Mouse (Mus musculus): Measurements from ENCODE around the gene Slc6a16. TPM values are rescaled to one million over a fixed set of nuclear protein-coding genes. Genes with fewer than 3 reads are reported as not detected.
"Not testable (repeated sequence)": the region's sequence is repeated elsewhere in the genome, so short reads cannot be mapped to it uniquely, and the experiment has no call there.

Slc6a16 gene
- polyA plus RNA-seq, 1 experiment from 2014 or later, result 0.50 TPM

DNA sequence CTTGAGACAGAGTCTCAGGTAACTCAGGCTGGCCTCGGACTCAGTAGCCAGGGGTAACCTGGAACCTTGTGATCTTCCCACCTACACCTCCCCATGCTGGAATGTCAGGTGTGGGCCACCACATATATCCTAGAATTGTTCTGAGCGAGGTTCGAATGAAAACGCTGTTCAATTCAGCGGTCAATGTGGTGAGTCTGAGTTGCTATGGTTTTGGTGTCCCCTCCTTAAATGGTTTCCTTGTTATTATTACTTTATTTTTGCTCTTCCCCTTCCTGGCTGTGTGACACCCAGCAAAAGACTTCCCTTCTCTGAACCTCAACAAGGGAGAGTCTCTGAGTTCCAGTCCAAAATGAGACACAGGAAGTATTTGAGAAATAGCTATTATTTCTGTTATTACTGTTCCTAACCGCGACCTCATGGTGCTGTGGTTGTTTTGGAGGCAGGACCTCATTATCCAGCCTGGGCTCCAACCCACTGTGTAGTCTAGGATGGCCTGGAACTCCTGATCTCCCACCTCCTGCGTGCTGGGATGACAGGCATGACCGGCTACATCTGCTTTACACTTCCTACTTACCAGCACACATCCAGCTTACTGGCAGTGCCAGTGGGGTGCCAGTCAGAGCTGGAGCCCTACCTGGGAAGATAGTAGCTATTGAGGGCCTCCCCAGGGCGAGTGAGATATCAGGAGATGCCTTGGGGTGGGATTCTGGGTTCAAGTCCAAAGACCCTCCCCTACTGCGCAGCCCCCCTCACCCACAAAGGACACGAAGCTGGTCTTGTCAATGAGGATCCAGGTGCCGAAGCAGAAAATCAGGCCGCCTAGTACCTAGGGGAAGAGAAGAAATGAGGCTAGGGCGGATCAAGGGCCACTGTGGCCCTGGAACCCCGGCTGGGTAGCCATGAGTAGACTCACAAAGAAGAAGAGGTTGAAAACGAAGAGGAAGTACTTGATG, 2.9 kb upstream of the Slc6a16 start:
- H3K36me3 ChIP-seq (replicated peaks), result no peaks in the 10 kb centered on the region
- no peaks in the 10 kb centered on the region for H3K9me3 ChIP-seq
- no peak overlapping the region for H3K4me2 ChIP-seq
- peaks cover 27% of the 10 kb centered on the region; the same call in 1 of the 2 replicates for H3K27me3 ChIP-seq (replicated peaks)
- ATAC-seq (replicated peaks), result no peak
- H3K9ac ChIP-seq, result no peak overlapping the region
- no peak overlapping the region for H3K4me3 ChIP-seq
- H3K4me1 ChIP-seq, result peaks cover 25% of the 10 kb centered on the region
- 75% methylated on average over 17 of the region's 17 CpGs for WGBS
- no peak overlapping the region for H3K27ac ChIP-seq

DNA sequence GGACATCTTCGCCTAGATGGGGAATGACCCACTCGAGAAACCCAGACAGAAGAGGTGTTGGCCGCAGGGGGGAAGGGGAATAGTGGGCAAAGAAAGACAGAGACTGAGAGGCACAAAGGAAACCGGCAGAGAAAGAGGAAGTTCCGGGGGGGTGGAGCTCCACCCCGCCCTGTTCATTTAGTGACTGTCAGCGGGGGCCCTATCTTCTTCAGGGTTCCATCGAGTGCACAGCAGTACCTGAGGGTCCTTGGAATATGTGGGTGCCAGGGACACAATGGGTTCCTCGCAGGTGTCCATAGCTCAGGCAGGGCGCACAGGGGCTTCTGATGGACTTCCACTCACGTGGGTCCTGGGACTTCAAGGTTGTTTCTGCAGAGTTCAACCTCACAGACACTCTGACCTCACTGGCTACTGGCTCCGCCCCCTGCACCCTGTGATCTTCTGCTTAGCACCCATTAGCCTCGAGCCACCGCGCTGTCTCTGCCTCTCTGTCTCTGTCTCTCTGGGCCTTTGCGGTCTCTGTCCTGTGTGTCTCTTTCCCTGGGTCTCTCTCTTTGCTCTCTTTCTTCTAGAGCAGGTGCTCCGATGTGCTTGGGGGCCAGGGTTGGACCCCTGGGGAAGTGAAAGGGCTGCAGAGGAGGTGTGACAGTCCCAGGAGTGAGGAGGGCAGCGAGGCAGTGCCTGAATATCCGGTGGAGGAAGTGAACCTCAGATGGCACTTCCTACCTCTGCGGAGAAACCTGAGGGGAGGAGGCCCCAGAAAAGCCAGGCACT, 2.0 kb upstream of the Slc6a16 start, which contains the start of gene Cd37:
Cd37 (minus strand) TSS at position 393 of the 774 bp plus-strand sequence.
- Histone ChIP-seq H3K4me1 (peaks cover 21% of the 10 kb centered on the region), H3K9ac (no peak within 1 kb of the TSS), H3K27ac (no peak within 1 kb of the TSS), H3K27me3 (replicated peaks) (peaks cover 24% of the 10 kb centered on the region; the same call in 1 of the 2 replicates), H3K4me3 (no peak within 1 kb of the TSS), H3K4me2 (no peak within 1 kb of the TSS), H3K9me3 (no peaks in the 10 kb centered on the region), H3K36me3 (replicated peaks) (no peaks in the 10 kb centered on the region)
- 43% methylated on average over 20 of the region's 20 CpGs for WGBS
- ATAC-seq (replicated peaks), result no peak

DNA sequence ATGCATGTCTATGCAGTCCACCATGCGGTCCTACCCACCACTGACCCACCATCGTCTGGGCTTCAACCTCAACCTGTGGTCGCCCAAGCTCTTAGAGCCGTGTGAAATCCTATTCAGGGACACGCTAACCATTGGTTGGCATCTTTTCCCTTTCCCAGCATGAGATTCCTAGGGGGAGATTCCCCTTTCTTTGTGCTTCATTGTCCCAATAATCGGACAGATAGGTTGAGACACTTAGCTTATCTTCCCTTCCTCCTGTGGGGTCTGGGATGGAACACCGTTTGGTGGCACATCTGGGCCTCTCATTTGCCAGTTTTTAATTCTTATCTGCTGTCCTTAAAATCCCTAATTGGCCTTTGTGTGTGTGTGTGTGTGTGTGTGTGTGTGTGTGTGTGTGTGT, 776 bp upstream of the Slc6a16 start:
- Histone ChIP-seq H3K9ac (no peak overlapping the region), H3K36me3 (replicated peaks) (no peaks in the 10 kb centered on the region), H3K4me3 (no peak overlapping the region), H3K27me3 (replicated peaks) (peaks cover 20% of the 10 kb centered on the region; the same call in 1 of the 2 replicates), H3K27ac (no peak overlapping the region), H3K9me3 (no peaks in the 10 kb centered on the region), H3K4me2 (peak overlapping the region; percentile 87; the same call in 1 of the 2 replicates), H3K4me1 (peaks cover 11% of the 10 kb centered on the region)
- WGBS, result 61% methylated on average over 7 of the region's 7 CpGs
- ATAC-seq (replicated peaks), result no peak

DNA sequence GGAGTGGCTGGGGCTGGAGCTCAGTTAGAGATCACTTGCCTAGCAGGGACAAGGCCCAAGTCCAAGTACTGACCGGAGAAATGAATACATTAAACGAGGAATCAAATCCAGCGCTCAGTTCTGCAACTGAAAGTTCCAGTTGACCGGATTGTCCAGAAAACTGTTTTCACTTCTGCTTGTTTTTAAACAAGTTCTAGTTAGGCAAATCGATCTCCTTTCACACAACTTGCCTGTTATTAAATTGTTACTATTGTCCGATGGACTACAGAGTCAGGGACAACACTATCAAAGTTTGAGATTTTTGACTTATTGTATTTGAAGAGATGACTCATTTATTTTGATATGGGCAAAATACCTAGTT, 484 bp downstream of the Slc6a16 start:
- Histone ChIP-seq H3K4me2 (peak overlapping the region; percentile 87), H3K9ac (peak overlapping the region; percentile 21), H3K27ac (no peak overlapping the region), H3K9me3 (no peaks in the 10 kb centered on the region), H3K27me3 (replicated peaks) (peaks cover 20% of the 10 kb centered on the region; the same call in 1 of the 2 replicates), H3K4me1 (peaks cover 9% of the 10 kb centered on the region), H3K36me3 (replicated peaks) (no peaks in the 10 kb centered on the region), H3K4me3 (peak overlapping the region; percentile 41)
- ATAC-seq (replicated peaks), result no peak
- WGBS, result 75% methylated on average over 6 of the region's 6 CpGs

DNA sequence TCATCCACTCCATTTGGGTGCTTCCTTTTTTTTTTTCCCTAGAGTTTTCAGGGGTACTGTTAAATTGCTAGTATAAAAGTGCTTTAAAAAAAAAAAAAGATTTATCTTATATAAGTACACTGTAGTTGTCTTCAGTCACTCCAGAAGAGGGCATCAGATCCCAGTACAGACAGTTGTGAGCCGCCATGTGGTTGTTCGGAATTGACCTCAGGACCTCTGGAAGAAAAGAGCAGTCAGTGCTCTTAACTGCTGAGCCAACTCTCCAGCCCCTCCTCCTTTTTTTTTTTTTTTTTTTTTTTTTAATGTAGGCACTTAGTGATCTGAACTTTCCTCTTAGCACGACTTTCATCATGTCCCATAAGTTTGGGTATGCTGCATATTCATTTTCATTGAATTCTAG, 6.8 kb downstream of the Slc6a16 start:
- Histone ChIP-seq H3K27me3 (replicated peaks) (no peaks in the 10 kb centered on the region), H3K9ac (no peak overlapping the region), H3K4me3 (no peak overlapping the region), H3K36me3 (replicated peaks) (no peaks in the 10 kb centered on the region), H3K27ac (no peak overlapping the region), H3K9me3 (no peaks in the 10 kb centered on the region), H3K4me1 (no peaks in the 10 kb centered on the region), H3K4me2 (no peak overlapping the region)
- no peak for ATAC-seq (replicated peaks)
- WGBS, result 40% methylated on average over 3 of the region's 3 CpGs

DNA sequence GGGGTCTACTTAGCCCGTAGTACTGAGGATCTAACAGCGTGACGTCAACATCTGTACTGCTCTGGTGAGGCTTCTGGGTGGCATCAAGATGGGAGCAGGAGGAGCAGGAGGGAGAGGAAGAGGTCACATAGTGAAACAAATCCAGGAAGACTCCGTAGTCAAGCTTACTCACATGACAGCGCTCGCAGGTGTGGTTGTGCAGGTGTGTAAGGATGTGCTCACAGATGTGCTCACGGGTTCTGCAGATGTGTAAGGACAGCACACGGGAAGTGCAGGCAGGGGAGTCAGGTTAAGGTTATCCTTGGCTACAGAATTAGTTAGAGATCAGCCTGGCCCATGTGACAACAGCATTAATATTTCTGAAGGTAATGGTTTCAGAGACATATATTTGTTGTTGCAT, 12.9 kb downstream of the Slc6a16 start:
- Histone ChIP-seq H3K27ac (no peak overlapping the region), H3K4me1 (no peaks in the 10 kb centered on the region), H3K9me3 (no peaks in the 10 kb centered on the region), H3K4me3 (no peak overlapping the region), H3K27me3 (replicated peaks) (no peaks in the 10 kb centered on the region), H3K9ac (no peak overlapping the region), H3K36me3 (replicated peaks) (no peaks in the 10 kb centered on the region), H3K4me2 (no peak overlapping the region)
- WGBS, result 90% methylated on average over 8 of the region's 8 CpGs
- ATAC-seq (replicated peaks), result no peak

DNA sequence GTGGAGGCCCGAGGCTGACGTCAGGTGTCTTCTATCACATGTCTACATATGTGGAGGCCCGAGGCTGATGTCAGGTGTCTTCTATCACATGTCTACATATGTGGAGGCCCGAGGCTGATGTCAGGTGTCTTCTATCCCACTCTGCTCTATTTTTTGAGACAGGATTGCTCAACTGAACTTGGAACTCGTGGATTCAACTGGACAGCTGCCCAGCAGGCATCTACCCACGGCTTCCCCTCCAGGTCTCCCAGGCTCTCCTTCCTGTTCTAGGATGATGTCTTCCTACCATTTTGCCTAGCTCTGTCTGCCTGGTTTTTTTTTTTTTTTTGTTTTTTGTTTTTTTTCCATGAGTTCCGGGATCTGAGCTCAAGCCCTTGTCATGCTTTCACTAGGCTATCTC, 14.9 kb downstream of the Slc6a16 start:
- H3K27ac ChIP-seq; H3K27me3 ChIP-seq (replicated peaks); H3K9me3 ChIP-seq; H3K4me1 ChIP-seq; H3K4me2 ChIP-seq; H3K36me3 ChIP-seq (replicated peaks); ATAC-seq (replicated peaks); H3K4me3 ChIP-seq; H3K9ac ChIP-seq: not testable (repeated sequence)
- WGBS, result 86% methylated on average over 7 of the region's 7 CpGs

DNA sequence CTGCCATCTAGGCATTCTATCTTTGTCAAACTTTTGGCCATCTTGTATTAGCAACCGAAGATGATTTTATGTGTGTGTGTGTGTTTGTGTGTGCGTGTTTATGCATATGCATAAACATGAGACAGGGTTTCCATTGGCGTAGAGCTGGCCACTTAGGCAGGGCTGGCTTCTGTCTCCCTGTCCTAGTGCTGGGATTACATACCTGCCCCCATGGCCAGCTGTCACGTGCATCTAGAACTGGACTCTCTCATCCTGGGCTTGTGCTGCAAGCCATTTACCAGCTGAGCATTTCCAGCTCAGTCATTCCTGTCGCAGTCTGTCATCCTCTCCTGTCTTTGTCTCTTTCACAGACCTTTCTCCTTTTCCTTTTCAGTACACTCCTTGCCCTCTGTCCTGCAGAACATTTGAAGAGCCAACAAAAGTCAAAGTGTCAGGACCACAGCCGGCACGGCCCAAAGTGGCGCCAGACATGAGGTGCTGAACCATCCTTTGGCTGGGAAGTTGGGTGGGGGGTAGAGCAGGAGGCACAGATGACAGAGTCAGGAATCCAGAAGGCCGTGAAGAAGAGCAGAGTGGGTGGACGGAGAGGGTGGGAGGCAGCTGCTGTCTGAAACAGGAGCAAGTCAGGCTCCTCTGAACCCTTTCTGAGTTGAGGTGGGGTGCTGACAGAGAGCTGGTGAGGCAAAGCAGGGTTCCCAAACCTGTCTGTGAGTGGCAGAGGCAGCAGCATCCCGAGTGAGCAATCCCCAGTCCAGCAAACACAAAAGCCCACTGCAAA, 16.4 kb downstream of the Slc6a16 start:
- Histone ChIP-seq H3K4me3 (no peak overlapping the region), H3K9ac (no peak overlapping the region), H3K36me3 (replicated peaks) (no peaks in the 10 kb centered on the region), H3K4me2 (no peak overlapping the region), H3K27ac (no peak overlapping the region), H3K27me3 (replicated peaks) (no peaks in the 10 kb centered on the region), H3K9me3 (no peaks in the 10 kb centered on the region), H3K4me1 (no peaks in the 10 kb centered on the region)
- no peak for ATAC-seq (replicated peaks)
- 71% methylated on average over 11 of the region's 11 CpGs for WGBS

DNA sequence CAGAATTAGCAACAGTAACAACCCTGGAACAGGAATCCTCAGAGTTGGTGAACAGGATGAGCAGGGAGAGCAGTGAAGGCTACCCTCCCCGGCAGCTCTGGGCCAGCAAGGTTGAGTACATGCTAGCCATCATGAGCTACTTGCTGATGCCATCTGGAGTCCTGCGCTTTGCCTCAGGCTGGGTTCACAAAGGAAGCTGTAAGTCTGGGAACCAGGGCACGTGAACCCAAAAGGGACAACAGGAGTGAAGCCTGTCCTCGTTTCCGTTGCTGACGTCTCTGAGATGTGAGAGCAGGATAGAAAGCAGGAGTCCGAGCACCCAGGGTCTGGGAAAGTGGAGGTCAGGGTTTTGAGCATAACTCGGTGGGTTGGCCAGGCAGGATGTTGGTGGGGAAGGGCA, 18.4 kb downstream of the Slc6a16 start:
- H3K9ac ChIP-seq, result no peak overlapping the region
- no peaks in the 10 kb centered on the region for H3K27me3 ChIP-seq (replicated peaks)
- 88% methylated on average over 8 of the region's 8 CpGs for WGBS
- H3K4me3 ChIP-seq, result no peak overlapping the region
- H3K4me1 ChIP-seq, result no peaks in the 10 kb centered on the region
- no peak for ATAC-seq (replicated peaks)
- H3K36me3 ChIP-seq (replicated peaks), result no peaks in the 10 kb centered on the region
- H3K9me3 ChIP-seq, result no peaks in the 10 kb centered on the region
- no peak overlapping the region for H3K4me2 ChIP-seq
- H3K27ac ChIP-seq, result no peak overlapping the region

DNA sequence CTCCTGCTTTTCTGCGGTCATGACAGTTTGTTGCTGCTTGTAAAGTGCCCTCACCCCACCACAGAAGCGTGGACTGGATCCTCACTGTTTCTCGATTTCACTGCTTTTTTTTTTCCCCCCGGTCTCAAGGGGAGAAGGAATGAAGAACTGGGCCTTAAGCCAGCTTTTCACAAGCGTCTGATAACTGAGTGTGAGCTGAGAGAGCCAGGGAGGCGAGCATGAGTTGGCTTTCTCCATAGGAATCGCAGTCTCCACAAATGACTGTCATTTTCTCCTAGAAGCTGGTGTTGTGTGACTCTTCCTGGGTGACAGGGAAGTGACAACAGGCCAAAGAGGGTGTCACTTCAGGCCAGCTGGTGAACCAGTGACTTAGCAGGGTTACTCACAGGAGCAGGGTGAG, 21.4 kb downstream of the Slc6a16 start:
- no peak overlapping the region for H3K9ac ChIP-seq
- H3K4me3 ChIP-seq, result no peak overlapping the region
- no peaks in the 10 kb centered on the region for H3K36me3 ChIP-seq (replicated peaks)
- no peak overlapping the region for H3K4me2 ChIP-seq
- H3K27me3 ChIP-seq (replicated peaks), result no peaks in the 10 kb centered on the region
- ATAC-seq (replicated peaks), result no peak
- 68% methylated on average over 7 of the region's 7 CpGs for WGBS
- H3K9me3 ChIP-seq, result no peaks in the 10 kb centered on the region
- no peaks in the 10 kb centered on the region for H3K4me1 ChIP-seq
- H3K27ac ChIP-seq, result no peak overlapping the region

DNA sequence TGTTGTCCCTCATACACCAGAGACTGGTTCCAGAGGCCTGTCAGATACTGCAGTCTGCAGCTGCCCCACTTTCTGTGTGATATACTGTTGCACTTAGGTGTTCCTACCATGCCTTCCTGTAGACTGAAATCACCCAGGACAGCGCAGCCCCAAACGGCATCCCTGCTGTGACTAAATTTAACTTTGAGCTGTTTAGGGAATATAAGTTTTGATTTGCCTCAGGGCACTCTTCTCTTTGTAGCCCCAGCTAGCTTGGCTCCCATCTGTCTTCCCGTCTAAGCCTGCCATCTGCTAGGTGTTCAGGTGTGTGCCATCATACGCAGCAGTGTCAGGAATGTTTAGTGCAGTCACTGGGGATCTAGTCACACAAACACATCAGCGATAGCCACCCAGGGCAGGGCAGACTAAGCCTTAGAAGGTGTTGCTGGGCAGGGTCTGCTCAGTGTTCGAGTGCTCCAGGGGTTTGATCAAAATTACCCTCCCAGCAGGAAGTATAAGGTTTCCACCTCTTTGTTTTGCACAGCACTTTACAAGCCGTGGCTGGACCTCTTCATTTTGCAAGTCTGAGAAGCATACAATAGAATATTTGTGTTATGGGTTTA, 22.2 kb downstream of the Slc6a16 start:
- H3K36me3 ChIP-seq (replicated peaks), result no peaks in the 10 kb centered on the region
- H3K9me3 ChIP-seq, result no peaks in the 10 kb centered on the region
- H3K27me3 ChIP-seq (replicated peaks), result no peaks in the 10 kb centered on the region
- H3K4me3 ChIP-seq, result no peak overlapping the region
- no peaks in the 10 kb centered on the region for H3K4me1 ChIP-seq
- H3K9ac ChIP-seq, result no peak overlapping the region
- ATAC-seq (replicated peaks), result no peak
- H3K27ac ChIP-seq, result no peak overlapping the region
- no peak overlapping the region for H3K4me2 ChIP-seq
- WGBS, result 70% methylated on average over 7 of the region's 7 CpGs

DNA sequence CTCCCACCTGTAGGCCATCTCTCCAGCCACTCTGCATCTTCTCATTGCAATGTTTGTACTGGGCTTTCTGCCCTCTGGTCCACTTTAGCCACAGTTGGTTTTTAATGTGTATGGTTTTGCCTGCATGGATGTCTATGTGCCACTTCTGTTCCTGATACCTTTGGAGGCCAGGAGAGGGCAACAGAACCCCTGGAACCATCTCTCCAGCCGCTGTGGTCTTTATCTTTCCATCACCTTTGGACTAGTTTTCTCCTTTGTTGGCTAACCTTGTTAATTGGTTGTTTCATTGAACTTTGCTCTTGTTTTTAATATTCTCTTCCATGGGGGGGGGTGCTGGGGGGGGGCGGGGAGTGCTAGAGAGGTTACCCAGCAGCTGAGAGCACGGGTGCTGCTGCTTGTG, 23.5 kb downstream of the Slc6a16 start:
- no peaks in the 10 kb centered on the region for H3K4me1 ChIP-seq
- 78% methylated on average over 3 of the region's 3 CpGs for WGBS
- H3K9me3 ChIP-seq, result no peaks in the 10 kb centered on the region
- no peak overlapping the region for H3K4me3 ChIP-seq
- H3K9ac ChIP-seq, result no peak overlapping the region
- no peak overlapping the region for H3K4me2 ChIP-seq
- no peaks in the 10 kb centered on the region for H3K27me3 ChIP-seq (replicated peaks)
- no peak overlapping the region for H3K27ac ChIP-seq
- no peak for ATAC-seq (replicated peaks)
- no peaks in the 10 kb centered on the region for H3K36me3 ChIP-seq (replicated peaks)
